Comparison of ENCODE assay signal across 9 mouse cellular contexts in the genomic region with DNA sequence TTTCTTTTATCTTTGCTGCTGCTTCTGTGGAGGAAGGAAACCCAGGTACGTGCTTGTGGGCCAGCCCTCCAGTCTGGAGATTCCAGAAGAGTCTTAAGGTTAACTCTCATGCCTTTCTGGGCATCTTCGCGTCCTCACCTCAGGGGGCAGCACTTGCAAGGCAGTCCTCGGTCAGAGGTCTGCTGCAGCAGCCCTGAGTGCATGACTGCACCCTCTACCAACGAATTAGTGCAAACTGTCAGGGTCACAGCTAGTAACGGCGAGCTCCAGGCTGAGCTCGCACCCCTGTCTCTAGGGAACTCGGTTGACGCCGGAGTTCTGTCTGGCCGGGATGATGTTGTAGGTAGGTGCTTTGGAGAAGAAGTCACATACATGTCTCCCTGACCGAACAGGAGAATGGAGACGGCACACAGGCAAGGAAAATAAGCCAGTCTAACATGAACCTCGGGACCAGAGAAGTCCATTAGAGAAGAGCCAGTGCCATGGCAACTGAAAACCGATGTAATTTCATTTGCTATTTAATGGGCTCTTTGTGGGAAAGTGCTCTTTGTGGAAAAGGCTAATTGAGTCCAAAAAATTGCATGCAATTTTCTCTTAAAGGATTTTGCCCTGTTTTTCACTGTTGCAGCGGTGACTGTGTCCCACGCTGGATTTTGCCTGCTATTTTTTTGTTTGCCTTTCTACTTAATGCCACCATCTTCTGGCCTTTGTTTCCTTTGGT. TPM values are rescaled to one million over a fixed set of nuclear protein-coding genes. Genes with fewer than 3 reads are reported as not detected.
A peak's percentile ranks its signal among the peaks of the same experiment; 100 is the strongest.
DNase-seq lines count a peak whose midpoint lies in the region; ATAC-seq and TF ChIP-seq lines count a peak whose summit lies in the region.
"Had no signal": no experiment of that assay in that cellular context is flagged by ENCODE, and none has a peak within 500 bp of the region (broad histone marks: within the 10 kb centered on the region; RNA-seq: fewer than 3 reads in every experiment).

No protein-coding gene starts in this region.

- no peak for DNase-seq in left cerebral cortex, adult 2 months (ENCODE audit: extremely low spot score in 1 of 2, low spot score in 2 of 2)
- no peak for DNase-seq in left cerebral cortex, postnatal 14 days (ENCODE audit: low spot score in 2 of 2)
- DNase-seq in embryonic facial prominence, embryonic 10.5 days (ENCODE audit: low spot score), result peak; percentile 58
- no peak for DNase-seq in right cerebral cortex, postnatal 25 days
- no peak for DNase-seq in heart, postnatal 10 days
- DNase-seq in cerebellum, adult 11 months, result no peak

- intact Hi-C loops in left cerebral cortex, adult 2 months (cut with DNase I), result loop anchor here (5.0 kb wide), 1 partner anchor 851 kb away; no protein-coding TSS in a partner anchor
- intact Hi-C loops in left cerebral cortex, postnatal 14 days (cut with DNase I), result loop anchor here (5.0 kb wide), 1 partner anchor 1961 kb away; no protein-coding TSS in a partner anchor
- intact Hi-C loops in heart, postnatal 10 days (cut with DNase I), result loop anchor here (5.0 to 10.0 kb wide), 2 partner anchors 986 to 1888 kb away; no protein-coding TSS in a partner anchor

- TF ChIP-seq CTCF in left cerebral cortex, adult 2 months (IDR thresholded peaks at IDR 0.05), result peak; percentile 42

- H3K9ac ChIP-seq in hindbrain, embryonic 13.5 days, result peak overlapping the region; percentile 31; the same call in 1 of the 2 replicates
- 0 out of 2 replicates have a peak overlapping the region, but pooled peaks have one; percentile 30 for H3K9ac ChIP-seq in midbrain, embryonic 16.5 days (ENCODE audit: low read depth, low read length)

- H3K9me3 ChIP-seq in embryonic facial prominence, embryonic 10.5 days, result no peaks in the 10 kb centered on the region
- no peaks in the 10 kb centered on the region for H3K9me3 ChIP-seq in hindbrain, embryonic 13.5 days
- no peaks in the 10 kb centered on the region for H3K9me3 ChIP-seq in midbrain, embryonic 16.5 days (replicated peaks; ENCODE audit: control insufficient read depth, low read length, poor library complexity, severe bottlenecking)

- H3K27ac ChIP-seq in left cerebral cortex, adult 2 months, result no peak overlapping the region
- H3K27ac ChIP-seq in embryonic facial prominence, embryonic 10.5 days (replicated peaks), result peak overlapping the region; percentile 54
- peak overlapping the region; percentile 79 for H3K27ac ChIP-seq in hindbrain, embryonic 13.5 days
- peak overlapping the region; percentile 78 for H3K27ac ChIP-seq in midbrain, embryonic 16.5 days (ENCODE audit: low read length)

- no peak overlapping the region for H3K4me3 ChIP-seq in left cerebral cortex, adult 2 months
- peak overlapping the region; percentile 41; the same call in 1 of the 2 replicates for H3K4me3 ChIP-seq in embryonic facial prominence, embryonic 10.5 days
- peak overlapping the region; percentile 28 for H3K4me3 ChIP-seq in hindbrain, embryonic 13.5 days
- peak overlapping the region; percentile 20; the same call in 1 of the 2 replicates for H3K4me3 ChIP-seq in midbrain, embryonic 16.5 days (ENCODE audit: low read depth, low read length)

- peaks cover 20% of the 10 kb centered on the region for H3K4me1 ChIP-seq in embryonic facial prominence, embryonic 10.5 days
- peaks cover 23% of the 10 kb centered on the region for H3K4me1 ChIP-seq in hindbrain, embryonic 13.5 days (replicated peaks)
- H3K4me1 ChIP-seq in midbrain, embryonic 16.5 days (ENCODE audit: control insufficient read depth, insufficient read depth, low read length), result peaks cover 20% of the 10 kb centered on the region

- H3K36me3 ChIP-seq in embryonic facial prominence, embryonic 10.5 days (replicated peaks), result peaks cover 3% of the 10 kb centered on the region; the same call in 1 of the 2 replicates
- H3K36me3 ChIP-seq in hindbrain, embryonic 13.5 days, result no peaks in the 10 kb centered on the region
- H3K36me3 ChIP-seq in midbrain, embryonic 16.5 days (ENCODE audit: control insufficient read depth, insufficient read depth, low read length), result no peaks in the 10 kb centered on the region

- peak overlapping the region; percentile 53 for H3K4me2 ChIP-seq in hindbrain, embryonic 13.5 days
- peak overlapping the region; percentile 64 for H3K4me2 ChIP-seq in midbrain, embryonic 16.5 days (ENCODE audit: low read length)

- no peaks in the 10 kb centered on the region for H3K27me3 ChIP-seq in embryonic facial prominence, embryonic 10.5 days (replicated peaks; ENCODE audit: low read depth, poor library complexity, severe bottlenecking)
- no peaks in the 10 kb centered on the region for H3K27me3 ChIP-seq in hindbrain, embryonic 13.5 days
- H3K27me3 ChIP-seq in midbrain, embryonic 16.5 days (ENCODE audit: control insufficient read depth, insufficient read depth, low read depth, low read length), result no peaks in the 10 kb centered on the region

- 23% methylated on average over 18 of the region's 18 CpGs for WGBS in embryonic facial prominence, embryonic 10.5 days
- WGBS in hindbrain, embryonic 13.5 days, result 8% methylated on average over 18 of the region's 18 CpGs
- WGBS in midbrain, embryonic 16.5 days, result 5% methylated on average over 18 of the region's 18 CpGs

- peak; percentile 43 for ATAC-seq in hindbrain, embryonic 13.5 days (ENCODE audit: low FRiP score)
- ATAC-seq in midbrain, embryonic 16.5 days, result peak; percentile 77

RNA-seq across cellular contexts. Expression of a gene that starts 20.1 kb away (rescaled TPM):
- total RNA-seq in left cerebral cortex, adult 2 months (2021), result 1 to 10 TPM in 1 of 2 experiments, under 1 TPM in 1; 0.25 to 1.1 TPM
- total RNA-seq in left cerebral cortex, postnatal 14 days (2021), result under 1 TPM; 0.66 to 0.79 TPM
- 69.0 and 70.1 TPM in 2 replicates for polyA plus RNA-seq in embryonic facial prominence, embryonic 10.5 days (2016; fragmentation: Nextera tagmentation; extraction: Ambion mirVana)
- polyA plus RNA-seq in hindbrain, embryonic 13.5 days (2015; fragmentation: Nextera tagmentation; extraction: Ambion mirVana), result 14.8 and 17.2 TPM in 2 replicates
- polyA plus RNA-seq in midbrain, embryonic 16.5 days (2015; fragmentation: Nextera tagmentation; extraction: Ambion mirVana), result 17.9 and 20.6 TPM in 2 replicates
- 10 to 100 TPM in 1 of 2 experiments, 1 to 10 TPM in 1; 6.5 to 11.9 TPM for total RNA-seq in heart, postnatal 10 days (2021)
- total RNA-seq: MEL had no signal
